Mouse (Mus musculus) ES-E14 (cell line): Measurements from ENCODE around the gene Tmem183a. TPM values are rescaled to one million over a fixed set of nuclear protein-coding genes. Genes with fewer than 3 reads are reported as not detected.

Experiments
- DNase-seq: peaks from one replicate; pipeline ENCODE4 v3.0.0-alpha.2; 2013; ENCODE audit warnings: low read depth, low spot score
- H3K27ac ChIP-seq: 2 replicates; pipeline ENCODE4 v1.5.1; 2012; ENCODE audit warnings: low read depth, mild to moderate bottlenecking, low read length, moderate library complexity, mixed read lengths; ENCODE audit not compliant: poor library complexity, insufficient read depth, severe bottlenecking
- H3K36me3 ChIP-seq: 2 replicates; pipeline ENCODE4 v1.6.1; 2012; ENCODE audit warnings: mild to moderate bottlenecking, low read length, moderate library complexity, mixed read lengths; ENCODE audit not compliant: control insufficient read depth, poor library complexity, insufficient read depth, severe bottlenecking
- H3K4me1 ChIP-seq, 2 experiments: fragments of 150-350 bp in 1 of 2; sonication (generic) in 1 of 2; 2 replicates each; pipeline ENCODE4 v1.6.1; 2012; ENCODE audit warnings: low read length in 2 of 2, mild to moderate bottlenecking in 1 of 2, mixed read lengths in 1 of 2; ENCODE audit not compliant: control insufficient read depth in 2 of 2, insufficient read depth in 2 of 2, poor library complexity in 1 of 2
- H3K4me3 ChIP-seq, 2 experiments: fragments of 150-350 bp in 1 of 2; sonication (generic) in 1 of 2; 2 replicates each; pipeline ENCODE4 v1.5.1; 2012; ENCODE audit warnings: low read length in 2 of 2, low read depth in 1 of 2, mild to moderate bottlenecking in 1 of 2, mixed read lengths in 1 of 2; ENCODE audit not compliant: insufficient read depth in 1 of 2, poor library complexity in 1 of 2, severe bottlenecking in 1 of 2
- H3K9ac ChIP-seq: 2 replicates; pipeline ENCODE4 v1.6.1; 2012; ENCODE audit warnings: low read depth, mild to moderate bottlenecking, low read length, mixed read lengths; ENCODE audit not compliant: poor library complexity, insufficient read depth, severe bottlenecking
- H3K9me3 ChIP-seq: fragments of 150-350 bp; sonication (generic); 2 replicates; pipeline ENCODE4 v1.6.1; 2012; ENCODE audit warnings: low read depth, mild to moderate bottlenecking, low read length; ENCODE audit not compliant: control insufficient read depth, insufficient read depth
- CHD2 ChIP-seq: IDR thresholded peaks from 2 replicates; pipeline ENCODE4 v1.6.1; 2014; ENCODE audit warnings: mild to moderate bottlenecking, low read depth, low read length, inconsistent platforms
- HCFC1 ChIP-seq: IDR thresholded peaks from 2 replicates; pipeline ENCODE4 v1.6.1; 2012; ENCODE audit warnings: low read length, inconsistent platforms, borderline replicate concordance; ENCODE audit not compliant: insufficient read depth
- MAFK ChIP-seq: IDR thresholded peaks from 2 replicates; pipeline ENCODE4 v1.6.1; 2014; ENCODE audit warnings: mild to moderate bottlenecking, low read depth, low read length, inconsistent platforms; ENCODE audit not compliant: insufficient read depth
- ZC3H11A ChIP-seq: IDR thresholded peaks from 2 replicates; pipeline ENCODE4 v1.6.1; 2012; ENCODE audit warnings: low read depth, mild to moderate bottlenecking, inconsistent platforms, low read length, borderline replicate concordance
- ZNF384 ChIP-seq: IDR thresholded peaks from 2 replicates; pipeline ENCODE4 v1.6.1; 2012; ENCODE audit warnings: low read depth, low read length, inconsistent platforms
- in situ Hi-C, 2 experiments: fragments of 600-800 bp; cut with MboI; formaldehyde crosslinking; loops; one replicate each; pipeline ENCODE4 v1.15.1; 2025; ENCODE audit warnings: low sequenced_read_pairs in 2 of 2, inconsistent platforms in 1 of 2; ENCODE audit not compliant: unreplicated experiment in 2 of 2
- total RNA-seq: library from RNA; depleted of rRNA; stranded (reverse); fragments of 300-350 nt; gene quantifications from 2 replicates; pipeline ENCODE4 v1.2.3, GENCODE M21; 2012

Gene Tmem183a
- total RNA-seq, 1 experiment = 100 TPM

- H3K27ac ChIP-seq = no peak overlapping the region
- no peak for DNase-seq
- H3K4me1 ChIP-seq = peaks cover 0 to 6% of the 10 kb centered on the region in 2 experiments; a peak in 1 of 4 replicates
- in situ Hi-C loops = no loop called here
- no peak overlapping the region for H3K9ac ChIP-seq
- H3K4me3 ChIP-seq = no peak overlapping the region
- no peaks in the 10 kb centered on the region for H3K9me3 ChIP-seq
- H3K36me3 ChIP-seq = no peaks in the 10 kb centered on the region; the same call in 1 of the 2 replicates
- TF ChIP-seq CHD2 (no peak), MAFK (no peak)
These were observed 26.4 kb downstream of the Tmem183a start for GRCm38 (mm10) chr1:134335211-134335923.

- H3K27ac ChIP-seq = no peak overlapping the region
- no peaks in the 10 kb centered on the region for H3K36me3 ChIP-seq
- no peak overlapping the region for H3K9ac ChIP-seq
- no peak for TF ChIP-seq HCFC1
- no peak for TF ChIP-seq ZC3H11A
- no peak for TF ChIP-seq CHD2
- no peak for TF ChIP-seq ZNF384
- peaks cover under 1 to 6% of the 10 kb centered on the region in 2 experiments; a peak in 1 of 4 replicates for H3K4me1 ChIP-seq
- H3K9me3 ChIP-seq = no peaks in the 10 kb centered on the region
- DNase-seq = no peak
- no peak overlapping the region for H3K4me3 ChIP-seq
- in situ Hi-C loops = loop anchor here in 1 of 2 experiments (5.0 kb wide), 1 partner anchor 182 kb away; no protein-coding TSS in a partner anchor
These were observed 27.5 kb downstream of the Tmem183a start for GRCm38 (mm10) chr1:134334111-134334827.

GRCm38 (mm10) chr1:134333371-134334110 lies 28.2 kb downstream of the Tmem183a start:
- no peak overlapping the region for H3K4me3 ChIP-seq
- TF ChIP-seq ZC3H11A = no peak
- TF ChIP-seq CHD2 = no peak
- no peak for TF ChIP-seq MAFK
- TF ChIP-seq ZNF384 = no peak
- TF ChIP-seq HCFC1 = no peak
- H3K9me3 ChIP-seq = no peaks in the 10 kb centered on the region
- H3K36me3 ChIP-seq = no peaks in the 10 kb centered on the region
- in situ Hi-C loops = loop anchor here in 1 of 2 experiments (5.0 kb wide), 1 partner anchor 181 kb away; no protein-coding TSS in a partner anchor
- H3K9ac ChIP-seq = no peak overlapping the region
- DNase-seq = no peak
- H3K27ac ChIP-seq = no peak overlapping the region
- H3K4me1 ChIP-seq = peaks cover 2 to 9% of the 10 kb centered on the region in 2 experiments; a peak in 1 of 4 replicates

GRCm38 (mm10) chr1:134332770-134333271 lies 29.0 kb downstream of the Tmem183a start, which contains the start of gene Ppfia4:
Ppfia4 (minus strand) TSS chr1:134332928.
- Histone ChIP-seq H3K9ac (no peak within 1 kb of the TSS; the same call in 1 of the 2 replicates), H3K27ac (no peak within 1 kb of the TSS), H3K36me3 (no peaks in the 10 kb centered on the region), H3K4me3 (no peak within 1 kb of the TSS), H3K4me1 (peaks cover 2 to 13% of the 10 kb centered on the region in 2 experiments; a peak in 1 of 4 replicates), H3K9me3 (no peaks in the 10 kb centered on the region)
- DNase-seq = no peak
- no peak for TF ChIP-seq ZC3H11A
- TF ChIP-seq CHD2 = no peak
- TF ChIP-seq MAFK = no peak
- no peak for TF ChIP-seq HCFC1
- no peak for TF ChIP-seq ZNF384
- in situ Hi-C loops = loop anchor here in 1 of 2 experiments (5.0 kb wide), 1 partner anchor 181 kb away; no protein-coding TSS in a partner anchor
